Mouse (Mus musculus) heart, embryonic 16.5 days (tissue): ENCODE results near the gene Smagp. TPM values are rescaled to one million over a fixed set of nuclear protein-coding genes. Genes with fewer than 3 reads are reported as not detected.
"Not testable (repeated sequence)": the region's sequence is repeated elsewhere in the genome, so short reads cannot be mapped to it uniquely, and the experiment has no call there.

Experiments
- ATAC-seq: fragments of 200-750 bp; cut with Nextera tagmentation; replicated peaks from 2 replicates; pipeline ENCODE4 v1.8.0; 2017; ENCODE audit warnings: moderate number of reproducible peaks; ENCODE audit not compliant: insufficient read depth, low FRiP score; ENCODE audit errors: extremely low read depth
- H3K27ac ChIP-seq: fragments of 300-500 bp; sonication (generic); 2 replicates; pipeline ENCODE4 v1.5.1; 2014; ENCODE audit warnings: mild to moderate bottlenecking, low read length, control low read depth, moderate library complexity
- H3K27me3 ChIP-seq: fragments of 300-500 bp; sonication (generic); 2 replicates; pipeline ENCODE4 v1.6.1; 2014; ENCODE audit warnings: low read length, mixed read lengths; ENCODE audit not compliant: control insufficient read depth, insufficient read depth
- H3K36me3 ChIP-seq: fragments of 300-500 bp; sonication (generic); 2 replicates; pipeline ENCODE4 v1.6.1; 2014; ENCODE audit not compliant: control insufficient read depth, insufficient read depth
- H3K4me1 ChIP-seq: fragments of 300-500 bp; sonication (generic); 2 replicates; pipeline ENCODE4 v1.6.1; 2014; ENCODE audit warnings: low read length, mixed read lengths; ENCODE audit not compliant: control insufficient read depth, insufficient read depth
- H3K4me2 ChIP-seq: fragments of 300-500 bp; sonication (generic); 2 replicates; pipeline ENCODE4 v1.6.1; 2014; ENCODE audit warnings: low read depth, mild to moderate bottlenecking, control low read depth, low read length
- H3K4me3 ChIP-seq: fragments of 300-500 bp; sonication (generic); 2 replicates; pipeline ENCODE4 v1.5.1; 2014; ENCODE audit warnings: mild to moderate bottlenecking, control low read depth, low read length
- H3K9ac ChIP-seq: fragments of 300-500 bp; sonication (generic); 2 replicates; pipeline ENCODE4 v1.6.1; 2014; ENCODE audit warnings: low read length, control low read depth
- H3K9me3 ChIP-seq: fragments of 300-500 bp; sonication (generic); replicated peaks from 2 replicates; pipeline ENCODE4 v1.6.1; 2016; ENCODE audit warnings: low read length; ENCODE audit not compliant: control insufficient read depth
- WGBS: fragments of 180-500 bp; shearing (Covaris S2); extraction: QIAGEN DNeasy Blood & Tissue Kit; methylation state at CpG from one replicate; pipeline ENCODE4 v1.1.7; 2014; 5-methylcytosine and 5-hydroxymethylcytosine counted together
- polyA plus RNA-seq: library from polyadenylated mRNA; unstranded; fragments of >200 nt; fragmentation: Nextera tagmentation; extraction: Ambion mirVana; gene quantifications from 2 replicates; pipeline ENCODE4 v1.2.1, GENCODE M21; 2015

The Smagp gene
- polyA plus RNA-seq, 1 experiment from 2014 or later: 16.9 TPM

- 29% methylated on average over 10 of the region's 10 CpGs for WGBS
- no peak for ATAC-seq
- peaks cover 9% of the 10 kb centered on the region for H3K4me1 ChIP-seq
- no peaks in the 10 kb centered on the region for H3K27me3 ChIP-seq
- H3K9me3 ChIP-seq: no peaks in the 10 kb centered on the region
- H3K36me3 ChIP-seq: no peaks in the 10 kb centered on the region
- H3K9ac ChIP-seq: no peak overlapping the region
- H3K27ac ChIP-seq: no peak overlapping the region
- H3K4me2 ChIP-seq: 0 out of 2 replicates have a peak overlapping the region, but pooled peaks have one; percentile 20
- H3K4me3 ChIP-seq: no peak overlapping the region
Observed at GRCm38 (mm10) chr15:100627287-100627686, 9.5 kb downstream of the Smagp start.

- no peak overlapping the region for H3K27ac ChIP-seq
- H3K27me3 ChIP-seq: no peaks in the 10 kb centered on the region
- H3K4me3 ChIP-seq: no peak overlapping the region
- peaks cover 9% of the 10 kb centered on the region for H3K36me3 ChIP-seq
- no peak overlapping the region for H3K4me2 ChIP-seq
- ATAC-seq: no peak
- H3K4me1 ChIP-seq: peaks cover 15% of the 10 kb centered on the region
- no peaks in the 10 kb centered on the region for H3K9me3 ChIP-seq
- H3K9ac ChIP-seq: no peak overlapping the region
- WGBS: 84% methylated on average over 3 of the region's 3 CpGs
Observed at GRCm38 (mm10) chr15:100624435-100624834, 12.3 kb downstream of the Smagp start.

- H3K27ac ChIP-seq: no peak overlapping the region
- peaks cover 13% of the 10 kb centered on the region for H3K36me3 ChIP-seq
- H3K27me3 ChIP-seq: no peaks in the 10 kb centered on the region
- 87% methylated on average over 9 of the region's 9 CpGs for WGBS
- H3K4me1 ChIP-seq: peaks cover 15% of the 10 kb centered on the region
- no peak for ATAC-seq
- H3K4me2 ChIP-seq: no peak overlapping the region
- H3K4me3 ChIP-seq: no peak overlapping the region
- no peaks in the 10 kb centered on the region for H3K9me3 ChIP-seq
- no peak overlapping the region for H3K9ac ChIP-seq
Observed at GRCm38 (mm10) chr15:100623754-100624153, 13.0 kb downstream of the Smagp start.

GRCm38 (mm10) chr15:100622164-100622563 is 14.6 kb downstream of the Smagp start:
- ATAC-seq: no peak
- Histone ChIP-seq H3K9ac (no peak overlapping the region), H3K27ac (peak overlapping the region; percentile 48)

GRCm38 (mm10) chr15:100621671-100622070 is 15.1 kb downstream of the Smagp start:
- not testable (repeated sequence) for H3K4me3 ChIP-seq, H3K27me3 ChIP-seq, H3K9ac ChIP-seq, H3K4me2 ChIP-seq, H3K4me1 ChIP-seq, ATAC-seq, H3K9me3 ChIP-seq
- H3K36me3 ChIP-seq: peaks cover 28% of the 10 kb centered on the region
- 46% methylated on average over 9 of the region's 9 CpGs for WGBS
- peak overlapping the region; percentile 48; the same call in 1 of the 2 replicates for H3K27ac ChIP-seq

More at GRCm38 (mm10) chr15:100622164-100622563, 14.6 kb downstream of the Smagp start:
- peaks cover 6% of the 10 kb centered on the region; the same call in 1 of the 2 replicates for H3K4me1 ChIP-seq
- no peak overlapping the region for H3K4me3 ChIP-seq
- H3K4me2 ChIP-seq: no peak overlapping the region
- H3K9me3 ChIP-seq: no peaks in the 10 kb centered on the region
- H3K27me3 ChIP-seq: no peaks in the 10 kb centered on the region
- 70% methylated on average over 7 of the region's 7 CpGs for WGBS
- H3K36me3 ChIP-seq: peaks cover 25% of the 10 kb centered on the region

- no peaks in the 10 kb centered on the region for H3K27me3 ChIP-seq
- H3K4me3 ChIP-seq: no peak overlapping the region
- H3K4me1 ChIP-seq: peaks cover 14% of the 10 kb centered on the region
- peaks cover 28% of the 10 kb centered on the region for H3K36me3 ChIP-seq
- no peak overlapping the region for H3K9ac ChIP-seq
- no peak for ATAC-seq
- WGBS: 81% methylated on average over 7 of the region's 7 CpGs
- no peak overlapping the region for H3K27ac ChIP-seq
- no peak overlapping the region for H3K4me2 ChIP-seq
- no peaks in the 10 kb centered on the region for H3K9me3 ChIP-seq
Observed at GRCm38 (mm10) chr15:100619200-100619599, 17.5 kb downstream of the Smagp start.

- H3K9me3 ChIP-seq: no peaks in the 10 kb centered on the region
Observed at GRCm38 (mm10) chr15:100616221-100616620, 20.5 kb downstream of the Smagp start.

GRCm38 (mm10) chr15:100615825-100616220 is 20.9 kb downstream of the Smagp start:
- Histone ChIP-seq H3K4me1 (peaks cover 17% of the 10 kb centered on the region), H3K9me3 (no peaks in the 10 kb centered on the region), H3K9ac (peak overlapping the region; percentile 99), H3K4me2 (peak overlapping the region; percentile 89), H3K36me3 (peaks cover 28% of the 10 kb centered on the region), H3K27me3 (no peaks in the 10 kb centered on the region), H3K27ac (peak overlapping the region; percentile 99), H3K4me3 (peak overlapping the region; percentile 96)
- WGBS: under 1% methylated on average over 40 of the region's 43 CpGs
- ATAC-seq: peak; percentile 81

More at GRCm38 (mm10) chr15:100616221-100616620, 20.5 kb downstream of the Smagp start:
- Histone ChIP-seq H3K4me2 (peak overlapping the region; percentile 89), H3K4me1 (peaks cover 17% of the 10 kb centered on the region), H3K27ac (peak overlapping the region; percentile 99), H3K4me3 (peak overlapping the region; percentile 96), H3K27me3 (no peaks in the 10 kb centered on the region), H3K9ac (peak overlapping the region; percentile 99), H3K36me3 (peaks cover 28% of the 10 kb centered on the region)
- ATAC-seq: no peak
- WGBS: 0% methylated on average over 19 of the region's 19 CpGs

GRCm38 (mm10) chr15:100614996-100615824 is 21.5 kb downstream of the Smagp start, which contains the start of gene Dazap2:
Gene Dazap2 (plus strand): TSS chr15:100615349.
- Histone ChIP-seq H3K4me1 (peaks cover 17% of the 10 kb centered on the region), H3K4me2 (peak within 1 kb of the TSS; percentile 89), H3K36me3 (peaks cover 24% of the 10 kb centered on the region), H3K9ac (peak within 1 kb of the TSS; percentile 99), H3K27me3 (no peaks in the 10 kb centered on the region), H3K4me3 (peak within 1 kb of the TSS; percentile 96), H3K27ac (peak within 1 kb of the TSS; percentile 99), H3K9me3 (no peaks in the 10 kb centered on the region)
- under 1% methylated on average over 87 of the region's 99 CpGs for WGBS
- peak; percentile 88 for ATAC-seq
